Mouse (Mus musculus): ENCODE measurements around the gene Zbtb7b. TPM values are rescaled to one million over a fixed set of nuclear protein-coding genes. Genes with fewer than 3 reads are reported as not detected.

Gene Zbtb7b
- polyA plus RNA-seq, 1 experiment from 2014 or later: 0.73 TPM

DNA sequence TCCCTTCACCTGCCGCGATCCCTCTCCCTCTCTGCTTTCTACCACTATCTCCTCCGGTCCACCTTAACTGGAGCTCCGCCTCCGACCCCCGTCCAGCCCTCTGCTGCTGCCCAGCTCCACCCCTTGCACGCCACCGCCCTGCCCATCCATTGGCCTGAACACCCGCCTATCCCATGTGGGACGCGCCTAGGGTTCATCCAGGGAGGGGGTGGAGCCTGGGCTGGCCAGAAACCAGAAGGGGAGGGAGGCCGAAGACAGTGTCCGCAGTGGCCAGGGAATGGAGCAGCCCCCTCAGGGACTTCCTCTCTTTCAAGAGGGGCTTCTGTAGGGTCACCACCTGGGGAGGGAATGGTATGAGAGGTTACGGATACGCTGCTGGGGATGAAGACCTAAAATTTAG is 971 bp downstream of the Zbtb7b start:
- peak overlapping the region; percentile 68 for H3K9ac ChIP-seq
- no peaks in the 10 kb centered on the region for H3K9me3 ChIP-seq
- WGBS: 0% methylated on average over 15 of the region's 15 CpGs
- peak overlapping the region; percentile 52 for H3K4me3 ChIP-seq
- no peaks in the 10 kb centered on the region for H3K36me3 ChIP-seq
- H3K4me1 ChIP-seq (replicated peaks): peaks cover 70% of the 10 kb centered on the region
- peaks cover 50% of the 10 kb centered on the region for H3K27me3 ChIP-seq
- ATAC-seq (ENCODE audit: low FRiP score): peak; percentile 90
- peak overlapping the region; percentile 58; the same call in 1 of the 2 replicates for H3K27ac ChIP-seq
- peak overlapping the region; percentile 99 for H3K4me2 ChIP-seq

DNA sequence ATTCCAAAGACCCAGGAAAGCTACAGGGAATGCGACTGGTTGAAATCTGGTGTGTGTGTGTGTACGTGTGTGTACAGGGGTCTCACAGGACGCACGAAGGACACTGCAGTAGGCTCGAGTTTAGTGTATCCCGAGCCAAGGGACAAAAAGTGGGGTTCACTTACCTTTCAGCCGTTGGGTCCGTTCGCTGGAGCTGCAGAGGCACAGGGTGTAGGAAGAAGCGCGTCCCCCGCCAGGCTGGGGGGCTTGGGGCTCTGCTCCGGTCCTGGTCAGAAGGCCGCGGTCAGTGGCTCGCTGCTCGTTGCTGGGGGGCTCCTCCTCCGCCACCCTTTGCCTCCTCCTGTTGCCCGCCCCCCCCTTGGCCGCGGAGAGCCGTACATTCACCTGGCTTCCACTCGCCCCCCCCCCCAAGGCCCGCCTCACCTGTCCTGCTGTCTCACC is 1.7 kb downstream of the Zbtb7b start:
- peak overlapping the region; percentile 99 for H3K4me2 ChIP-seq
- WGBS: 0% methylated on average over 21 of the region's 24 CpGs
- H3K36me3 ChIP-seq: no peaks in the 10 kb centered on the region
- H3K27ac ChIP-seq: no peak overlapping the region
- H3K9ac ChIP-seq: peak overlapping the region; percentile 65
- peaks cover 77% of the 10 kb centered on the region for H3K4me1 ChIP-seq (replicated peaks)
- peak overlapping the region; percentile 52 for H3K4me3 ChIP-seq
- ATAC-seq (ENCODE audit: low FRiP score): no peak
- H3K9me3 ChIP-seq: no peaks in the 10 kb centered on the region
- H3K27me3 ChIP-seq: peaks cover 50% of the 10 kb centered on the region

DNA sequence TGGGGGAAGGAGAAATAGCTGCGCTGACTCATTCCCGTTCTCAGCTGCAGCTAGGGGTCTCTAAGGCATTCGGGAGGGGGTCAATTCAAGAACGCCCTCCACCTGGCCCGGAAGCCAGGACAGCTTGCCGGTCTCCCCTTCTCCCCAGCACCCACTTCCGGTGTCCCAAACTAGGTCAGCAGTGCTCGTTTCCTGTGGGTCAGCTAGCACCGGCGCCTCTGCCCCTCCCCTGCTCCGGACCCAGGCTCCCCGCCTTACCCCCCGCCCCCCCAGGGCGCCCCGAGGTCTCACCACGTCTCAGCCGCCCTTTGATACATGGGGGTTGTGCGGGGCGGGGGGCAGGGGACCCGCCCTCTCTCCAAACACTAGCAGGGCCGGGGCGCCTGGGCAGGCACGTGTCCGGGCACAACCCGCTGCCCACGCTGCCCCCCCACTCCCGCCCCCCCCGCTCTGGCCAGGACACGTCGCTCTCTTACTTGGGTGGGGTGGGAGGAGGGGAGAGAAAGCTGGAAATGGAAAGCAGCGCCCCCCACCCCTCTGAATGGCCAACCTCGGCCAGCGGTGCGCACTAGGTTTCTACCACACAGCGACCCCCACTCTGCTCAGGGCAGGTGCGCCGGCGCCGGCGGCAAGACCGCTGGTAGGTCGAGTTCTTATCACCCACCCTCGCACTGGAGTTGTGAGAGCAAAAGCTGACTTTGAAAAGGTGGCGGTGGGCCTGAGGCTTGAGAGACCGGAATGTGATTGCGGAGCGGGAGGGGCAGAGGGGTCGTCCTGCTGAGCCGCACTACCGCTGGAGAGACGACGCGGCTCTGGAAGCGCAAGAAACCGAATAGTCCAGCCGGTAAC is 2.7 kb downstream of the Zbtb7b start:
- peaks cover 81% of the 10 kb centered on the region for H3K4me1 ChIP-seq (replicated peaks)
- no peak overlapping the region for H3K27ac ChIP-seq

DNA sequence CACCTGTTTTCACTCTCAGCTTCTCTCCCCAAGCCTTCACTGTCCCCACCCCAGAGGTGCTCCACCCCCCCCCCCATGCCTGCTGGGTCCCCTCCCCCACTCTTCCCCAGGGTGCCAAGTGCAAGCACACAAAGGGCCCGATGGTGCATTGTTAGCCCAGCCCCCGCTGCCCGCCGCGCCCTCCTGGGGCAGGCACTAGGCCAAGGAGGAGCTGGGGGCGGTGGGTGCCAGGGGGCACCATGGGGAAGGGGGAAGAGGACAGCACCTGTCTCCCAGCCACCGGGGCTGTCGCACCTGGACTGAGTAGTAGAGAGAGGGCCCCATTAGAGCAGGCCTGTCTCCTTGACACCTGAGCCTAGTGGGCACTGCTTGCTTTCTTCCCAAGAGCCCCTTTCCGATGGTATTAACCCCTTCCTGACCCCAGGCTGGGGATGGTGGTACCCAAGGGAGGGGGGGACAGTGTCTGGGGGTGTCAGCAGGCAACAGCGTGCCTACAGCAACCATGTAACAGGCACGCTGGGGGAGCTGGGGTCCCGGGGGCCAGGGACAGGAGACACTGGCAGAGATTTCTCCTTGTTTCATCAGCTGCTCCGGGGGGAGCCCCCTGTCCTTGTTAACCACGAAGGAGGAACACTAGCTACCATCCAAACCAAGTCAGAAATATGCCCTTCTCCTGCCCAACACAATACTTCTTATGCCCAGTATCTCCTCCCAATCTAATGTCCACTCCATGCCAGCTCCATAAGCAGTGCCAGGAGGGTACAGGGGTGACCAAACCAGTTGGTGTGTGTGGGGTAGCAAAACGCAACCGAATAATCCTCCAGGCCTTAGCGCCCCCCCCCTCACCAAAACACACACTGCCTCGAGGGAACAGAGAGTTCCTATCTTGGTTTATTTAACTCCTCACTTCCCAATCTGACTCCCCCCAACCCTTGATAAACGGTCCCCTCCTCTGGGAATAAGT is 3.6 kb downstream of the Zbtb7b start:
- no peaks in the 10 kb centered on the region for H3K9me3 ChIP-seq
- WGBS: 13% methylated on average over 18 of the region's 19 CpGs

More for the DNA sequence above, 2.7 kb downstream of the Zbtb7b start:
- WGBS: under 1% methylated on average over 54 of the region's 56 CpGs
- Histone ChIP-seq H3K4me3 (peak overlapping the region; percentile 52), H3K27me3 (peaks cover 55% of the 10 kb centered on the region), H3K36me3 (no peaks in the 10 kb centered on the region), H3K9ac (peak overlapping the region; percentile 74), H3K9me3 (no peaks in the 10 kb centered on the region), H3K4me2 (peak overlapping the region; percentile 99)
- ATAC-seq (ENCODE audit: low FRiP score): no peak

DNA sequence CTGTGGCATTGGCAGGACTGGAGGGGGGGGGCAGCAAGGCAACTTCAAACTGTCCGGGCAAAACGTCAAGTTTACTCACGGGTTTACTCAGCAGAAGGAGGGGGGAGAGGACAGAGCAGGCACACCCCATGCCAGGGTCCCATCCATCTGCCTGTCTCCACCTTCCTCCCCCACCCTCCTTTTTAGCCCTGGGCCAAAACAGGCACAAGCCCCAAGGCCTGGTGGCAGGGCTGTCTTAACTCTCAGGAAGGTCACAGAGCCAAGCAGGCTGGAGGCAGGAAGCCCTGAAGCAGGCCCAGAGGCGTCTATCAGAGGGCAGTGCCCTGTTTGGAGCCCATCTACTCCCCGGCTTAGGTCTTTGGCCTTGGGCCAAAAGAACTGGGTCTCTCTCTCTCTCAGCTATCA is 4.5 kb downstream of the Zbtb7b start:
- Histone ChIP-seq H3K4me3 (no peak overlapping the region), H3K9me3 (no peaks in the 10 kb centered on the region), H3K4me2 (no peak overlapping the region), H3K27me3 (peaks cover 45% of the 10 kb centered on the region), H3K9ac (no peak overlapping the region), H3K4me1 (replicated peaks) (peaks cover 67% of the 10 kb centered on the region), H3K27ac (no peak overlapping the region), H3K36me3 (no peaks in the 10 kb centered on the region)
- WGBS: 52% methylated on average over 5 of the region's 5 CpGs
- no peak for ATAC-seq (ENCODE audit: low FRiP score)

More for the DNA sequence above, 3.6 kb downstream of the Zbtb7b start:
- ATAC-seq (ENCODE audit: low FRiP score): no peak
- Histone ChIP-seq H3K4me1 (replicated peaks) (peaks cover 76% of the 10 kb centered on the region), H3K27ac (no peak overlapping the region), H3K9ac (peak overlapping the region; percentile 74), H3K36me3 (no peaks in the 10 kb centered on the region), H3K4me2 (peak overlapping the region; percentile 99), H3K4me3 (peak overlapping the region; percentile 52), H3K27me3 (peaks cover 50% of the 10 kb centered on the region)

DNA sequence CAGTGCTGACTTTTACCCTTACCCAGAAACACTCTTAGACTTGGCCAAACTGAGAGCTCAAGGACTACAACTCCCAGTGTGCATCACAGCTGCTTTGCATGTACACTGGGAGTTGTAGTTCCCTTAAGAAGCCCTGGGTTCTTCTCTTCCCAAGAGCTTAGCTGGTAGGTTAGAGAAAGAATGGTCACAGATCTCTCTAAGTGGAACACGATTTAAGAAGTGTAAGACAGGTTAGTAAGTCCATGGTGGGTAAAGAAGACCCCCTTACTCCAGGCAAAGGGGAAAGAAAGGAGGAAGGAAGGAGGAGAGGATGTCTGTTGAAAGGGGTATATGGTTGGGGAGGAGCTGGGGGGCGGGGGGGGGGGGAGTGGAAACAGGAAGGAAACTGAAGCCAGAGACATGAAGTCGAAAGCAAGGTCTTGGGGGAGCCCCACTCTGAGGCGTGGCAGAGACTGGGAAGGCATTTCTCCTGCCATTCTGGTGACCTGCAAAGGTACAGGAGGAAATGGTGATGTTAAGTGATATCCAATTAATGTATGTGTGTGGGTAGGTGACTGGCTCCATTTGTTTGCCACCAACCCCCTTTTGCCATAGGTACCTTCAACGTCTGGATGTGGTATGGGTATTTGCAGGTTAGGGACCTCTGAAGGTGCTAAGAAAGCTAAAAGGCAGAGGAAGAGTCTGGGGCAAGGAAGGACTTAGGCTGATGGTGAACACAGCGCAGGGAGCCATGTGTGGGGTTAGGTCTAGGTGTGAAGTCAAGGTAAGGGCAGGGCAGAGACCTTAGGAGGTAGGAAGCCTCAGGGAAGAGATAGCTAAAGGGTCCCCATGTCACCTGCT is 5.5 kb downstream of the Zbtb7b start:
- 79% methylated on average over 6 of the region's 6 CpGs for WGBS
- Histone ChIP-seq H3K4me1 (replicated peaks) (peaks cover 57% of the 10 kb centered on the region), H3K9ac (no peak overlapping the region), H3K4me3 (no peak overlapping the region), H3K36me3 (no peaks in the 10 kb centered on the region), H3K9me3 (no peaks in the 10 kb centered on the region), H3K4me2 (no peak overlapping the region), H3K27ac (no peak overlapping the region), H3K27me3 (peaks cover 36% of the 10 kb centered on the region)
- ATAC-seq (ENCODE audit: low FRiP score): 0 out of 2 replicates have a peak, but pooled peaks have one; percentile 5

DNA sequence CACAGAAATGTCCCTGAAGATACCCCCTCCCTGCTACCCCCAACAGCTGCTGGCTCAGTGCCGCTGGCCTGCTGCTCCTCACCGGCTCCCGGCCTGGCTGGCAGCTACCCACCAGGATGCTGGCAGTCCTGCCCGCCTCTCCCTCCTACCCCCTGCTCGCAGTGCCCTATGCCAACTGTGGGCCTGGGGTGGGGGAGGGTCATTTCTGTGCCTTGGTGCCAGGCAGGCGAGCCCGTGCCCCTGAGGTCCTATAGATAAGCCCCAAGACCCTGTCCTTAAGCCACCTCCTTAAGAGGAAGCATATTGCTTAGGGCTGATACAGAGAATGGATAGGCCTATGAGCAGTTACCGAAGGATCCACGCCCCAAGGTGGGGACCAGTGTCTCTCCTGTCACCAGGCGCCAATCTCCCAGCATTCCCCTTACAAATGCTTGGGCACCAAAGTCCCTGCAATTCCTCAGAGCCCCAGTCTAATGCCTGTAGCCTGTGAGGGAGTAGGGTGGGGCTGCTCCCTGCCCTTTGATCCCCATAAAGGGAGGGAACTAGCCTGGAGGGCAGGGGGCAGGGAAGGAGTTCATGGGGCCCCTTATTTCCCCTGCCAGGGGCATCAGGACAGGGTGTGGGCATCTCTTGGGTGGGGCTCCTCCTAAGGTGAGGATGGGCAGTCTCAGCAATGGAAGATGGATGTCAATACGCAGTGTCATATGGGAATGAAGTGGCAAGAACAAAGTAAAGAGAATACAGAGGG is 6.3 kb downstream of the Zbtb7b start:
- Histone ChIP-seq H3K27me3 (peaks cover 30% of the 10 kb centered on the region), H3K27ac (no peak overlapping the region), H3K9me3 (no peaks in the 10 kb centered on the region), H3K9ac (no peak overlapping the region), H3K4me2 (no peak overlapping the region), H3K4me3 (no peak overlapping the region), H3K4me1 (replicated peaks) (peaks cover 49% of the 10 kb centered on the region), H3K36me3 (no peaks in the 10 kb centered on the region)
- peak; percentile 10; the same call in 1 of the 2 replicates for ATAC-seq (ENCODE audit: low FRiP score)
- 77% methylated on average over 10 of the region's 11 CpGs for WGBS

DNA sequence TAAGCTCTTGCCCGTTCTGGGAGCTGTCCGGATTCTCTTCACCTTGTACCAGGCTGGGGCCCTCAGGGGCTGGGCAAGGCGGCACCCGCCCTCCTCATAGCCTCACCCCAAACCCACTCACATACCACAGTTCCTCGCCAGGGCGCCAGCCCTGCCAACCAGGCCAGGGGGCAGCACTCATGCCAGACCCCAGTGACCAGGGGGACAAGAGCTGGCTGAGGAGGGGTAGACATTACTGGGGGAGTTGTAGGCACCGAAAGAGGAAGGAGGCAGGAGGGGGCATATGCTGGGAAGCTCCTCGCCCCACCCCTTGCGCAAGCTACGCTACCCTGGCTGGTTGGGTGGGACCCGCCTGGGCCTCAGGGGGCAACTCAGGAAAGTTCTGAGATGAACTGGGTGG is 6.9 kb downstream of the Zbtb7b start:
- Histone ChIP-seq H3K4me1 (replicated peaks) (peaks cover 42% of the 10 kb centered on the region), H3K27ac (no peak overlapping the region), H3K4me3 (no peak overlapping the region), H3K9ac (no peak overlapping the region), H3K4me2 (no peak overlapping the region), H3K36me3 (no peaks in the 10 kb centered on the region), H3K27me3 (peaks cover 25% of the 10 kb centered on the region), H3K9me3 (no peaks in the 10 kb centered on the region)
- WGBS: 76% methylated on average over 11 of the region's 11 CpGs
- no peak for ATAC-seq (ENCODE audit: low FRiP score)

DNA sequence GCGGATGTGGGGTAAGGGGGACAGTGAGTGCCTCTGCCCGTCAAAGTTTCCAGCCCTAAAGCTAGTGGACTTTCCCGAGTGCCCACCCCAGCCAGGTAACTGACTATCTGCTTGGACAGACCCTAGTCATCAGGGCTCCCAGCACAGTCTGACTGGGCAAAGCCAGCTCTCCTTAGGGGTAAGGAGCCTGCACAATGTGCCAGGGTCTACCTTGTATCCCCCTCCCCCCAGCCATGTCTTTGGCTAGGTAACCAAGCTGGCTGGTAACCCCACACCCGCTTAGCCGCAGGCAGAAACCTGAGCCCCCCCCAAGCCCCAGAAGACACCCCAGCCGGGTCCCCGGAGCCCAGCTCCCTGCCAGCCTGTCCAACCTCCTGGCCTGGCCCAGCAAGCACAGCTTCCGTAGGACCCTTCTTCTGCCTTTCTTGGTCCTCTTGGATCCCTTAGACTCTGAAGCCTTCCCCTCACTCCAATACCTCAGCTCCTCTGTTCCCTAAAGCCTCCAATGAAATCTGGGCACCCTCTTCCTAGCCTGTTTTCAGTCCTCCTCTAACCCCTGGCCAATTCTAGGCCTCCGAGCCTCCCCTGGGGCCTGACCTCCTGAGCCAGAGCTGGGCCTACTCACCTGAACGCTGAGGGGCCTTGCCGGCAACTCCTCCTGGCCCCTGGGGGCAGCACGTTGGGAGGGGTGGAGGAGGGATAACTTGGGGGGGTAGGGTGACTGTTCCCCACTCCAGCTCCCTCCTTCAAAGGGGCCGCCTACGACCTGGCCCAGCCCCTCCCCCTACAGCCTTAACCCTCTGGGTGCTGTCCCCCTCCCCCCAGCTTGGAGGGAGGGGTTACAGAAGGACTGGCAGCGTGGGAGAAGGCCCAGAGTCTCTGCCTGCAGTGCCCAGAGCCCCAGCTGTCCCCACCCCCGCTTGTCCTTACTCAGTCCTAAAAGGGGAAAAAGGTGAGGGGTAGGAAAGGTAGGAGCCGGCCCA is 7.8 kb downstream of the Zbtb7b start:
- no peak for ATAC-seq (ENCODE audit: low FRiP score)
- WGBS: 53% methylated on average over 17 of the region's 17 CpGs
- H3K4me2 ChIP-seq: no peak overlapping the region
- H3K27ac ChIP-seq: no peak overlapping the region
- H3K4me1 ChIP-seq (replicated peaks): peaks cover 33% of the 10 kb centered on the region
- H3K36me3 ChIP-seq: no peaks in the 10 kb centered on the region
- no peak overlapping the region for H3K4me3 ChIP-seq
- peaks cover 16% of the 10 kb centered on the region for H3K27me3 ChIP-seq
- no peaks in the 10 kb centered on the region for H3K9me3 ChIP-seq
- H3K9ac ChIP-seq: 0 out of 2 replicates have a peak overlapping the region, but pooled peaks have one; percentile 13

DNA sequence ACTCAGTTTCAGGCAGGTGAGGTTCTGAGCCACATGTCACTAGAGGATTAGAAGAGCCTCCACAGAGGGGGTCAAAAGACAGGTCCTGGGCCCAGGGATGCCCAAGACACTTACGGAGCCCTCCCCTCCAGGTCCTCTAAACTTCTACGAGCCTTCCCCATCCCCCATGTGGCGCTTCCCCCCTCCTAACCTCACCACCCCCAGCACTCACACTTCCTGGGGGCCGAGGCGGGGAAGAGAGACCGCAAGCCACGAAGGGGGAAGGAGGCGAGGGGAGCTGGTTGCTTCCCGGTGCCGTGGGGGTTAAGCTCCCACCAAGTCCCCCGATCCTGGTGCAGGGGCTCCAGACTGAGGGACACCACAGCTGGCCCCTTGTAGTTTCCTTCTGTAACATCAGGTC is 9.1 kb downstream of the Zbtb7b start:
- Histone ChIP-seq H3K9me3 (no peaks in the 10 kb centered on the region), H3K4me2 (no peak overlapping the region), H3K9ac (no peak overlapping the region), H3K4me1 (replicated peaks) (peaks cover 21% of the 10 kb centered on the region), H3K27me3 (peaks cover 13% of the 10 kb centered on the region; the same call in 1 of the 2 replicates), H3K36me3 (no peaks in the 10 kb centered on the region), H3K27ac (no peak overlapping the region), H3K4me3 (no peak overlapping the region)
- ATAC-seq (ENCODE audit: low FRiP score): no peak
- 60% methylated on average over 11 of the region's 11 CpGs for WGBS
